Mouse (Mus musculus): Measurements from ENCODE around the gene Gm49673.
"Not testable (repeated sequence)": the region's sequence is repeated elsewhere in the genome, so short reads cannot be mapped to it uniquely, and the experiment has no call there.

The Gm49673 gene

DNA sequence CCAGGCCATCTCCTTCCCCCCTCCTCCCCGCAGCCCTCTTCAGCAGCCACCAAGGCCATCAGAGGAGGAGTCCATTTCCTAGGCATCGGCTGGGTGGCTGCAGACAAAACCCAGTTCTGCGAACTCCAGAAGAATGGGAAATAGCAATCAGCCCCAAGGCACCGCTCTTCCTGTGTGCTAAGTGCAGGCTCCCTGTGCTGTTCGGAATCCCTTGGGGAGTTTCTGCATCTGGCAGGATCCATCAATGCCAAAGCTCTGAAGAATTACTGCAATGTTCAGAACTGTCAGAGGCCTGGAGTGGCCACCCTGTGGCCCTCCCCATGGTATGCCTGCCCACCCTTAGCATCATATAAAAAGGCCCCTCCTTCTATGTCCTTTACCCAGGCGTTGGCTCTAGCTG, 110.6 kb downstream of the Gm49673 start:
- not testable (repeated sequence) for DNase-seq
